15 mouse cellular contexts compared by ENCODE assay signal in the genomic region with DNA sequence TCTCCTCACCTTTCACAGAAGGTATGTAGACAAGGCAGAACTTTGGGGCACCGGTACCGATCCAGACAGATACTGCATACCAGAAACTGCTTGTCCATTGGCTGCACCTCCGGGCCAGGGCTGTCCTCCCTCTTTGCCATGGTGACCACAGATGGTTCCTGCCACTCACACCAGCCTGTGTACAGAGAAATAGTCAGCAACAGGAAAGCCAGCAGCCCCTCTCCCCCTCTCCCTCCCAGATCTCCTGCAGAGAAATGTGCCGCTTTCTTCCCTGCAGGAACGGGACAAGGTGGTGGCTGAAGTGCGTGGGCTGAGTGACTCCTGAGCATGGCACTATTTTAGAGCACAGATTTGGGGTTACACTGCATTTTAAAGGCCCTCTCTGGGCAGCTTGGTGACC. TPM values are rescaled to one million over a fixed set of nuclear protein-coding genes. Genes with fewer than 3 reads are reported as not detected.
A peak's percentile ranks its signal among the peaks of the same experiment; 100 is the strongest.
DNase-seq lines count a peak whose midpoint lies in the region; ATAC-seq and TF ChIP-seq lines count a peak whose summit lies in the region.
"Had no signal": no experiment of that assay in that cellular context is flagged by ENCODE, and none has a peak within 500 bp of the region (broad histone marks: within the 10 kb centered on the region; RNA-seq: fewer than 3 reads in every experiment).

No protein-coding gene starts in this region.

- TF ChIP-seq POLR2A in lung, adult 2 months (IDR thresholded peaks at IDR 0.05; ENCODE audit: borderline replicate concordance, extremely low read depth, low read depth, low read length): no peak

- peaks cover 37% of the 10 kb centered on the region for H3K36me3 ChIP-seq in embryonic facial prominence, embryonic 13.5 days
- H3K36me3 ChIP-seq in embryonic facial prominence, embryonic 10.5 days (replicated peaks): peaks cover 50% of the 10 kb centered on the region
- peaks cover 33% of the 10 kb centered on the region for H3K36me3 ChIP-seq in lung, embryonic 14.5 days (ENCODE audit: insufficient read depth)
- peaks cover 20% of the 10 kb centered on the region for H3K36me3 ChIP-seq in lung, embryonic 15.5 days
- peaks cover 44% of the 10 kb centered on the region for H3K36me3 ChIP-seq in limb, embryonic 10.5 days

- 0 out of 2 replicates have a peak overlapping the region, but pooled peaks have one; percentile 16 for H3K9ac ChIP-seq in embryonic facial prominence, embryonic 13.5 days
- H3K9ac ChIP-seq in lung, embryonic 14.5 days: no peak overlapping the region
- H3K9ac ChIP-seq in lung, embryonic 15.5 days: no peak overlapping the region
- H3K9ac ChIP-seq: hindbrain, embryonic 12.5 days had no signal

- no peak for ATAC-seq in embryonic facial prominence, embryonic 13.5 days (ENCODE audit: insufficient number of reproducible peaks, insufficient read depth, low FRiP score, low TSS enrichment, low read depth)
- ATAC-seq in lung, embryonic 14.5 days (ENCODE audit: insufficient read depth): peak; percentile 47; the same call in 1 of the 2 replicates
- ATAC-seq in lung, embryonic 15.5 days (ENCODE audit: borderline replicate concordance, extremely low read depth, low FRiP score, low TSS enrichment): peak; percentile 19; the same call in 1 of the 2 replicates

- H3K4me1 ChIP-seq in embryonic facial prominence, embryonic 13.5 days: peaks cover 25% of the 10 kb centered on the region
- peaks cover 8% of the 10 kb centered on the region for H3K4me1 ChIP-seq in embryonic facial prominence, embryonic 10.5 days
- H3K4me1 ChIP-seq in lung, embryonic 14.5 days (ENCODE audit: insufficient read depth): peaks cover 26% of the 10 kb centered on the region
- H3K4me1 ChIP-seq in lung, adult 2 months (ENCODE audit: control insufficient read depth, insufficient read depth, low read length): peaks cover 23% of the 10 kb centered on the region; the same call in 1 of the 2 replicates
- H3K4me1 ChIP-seq in lung, embryonic 15.5 days: peaks cover 54% of the 10 kb centered on the region
- no peaks in the 10 kb centered on the region for H3K4me1 ChIP-seq in limb, embryonic 10.5 days

- no peaks in the 10 kb centered on the region for H3K9me3 ChIP-seq in embryonic facial prominence, embryonic 13.5 days
- H3K9me3 ChIP-seq in embryonic facial prominence, embryonic 10.5 days: no peaks in the 10 kb centered on the region
- no peaks in the 10 kb centered on the region for H3K9me3 ChIP-seq in lung, embryonic 14.5 days (ENCODE audit: low read depth, low read length)
- H3K9me3 ChIP-seq in lung, embryonic 15.5 days: no peaks in the 10 kb centered on the region
- no peaks in the 10 kb centered on the region for H3K9me3 ChIP-seq in limb, embryonic 10.5 days (replicated peaks)
- H3K9me3 ChIP-seq: hindbrain, embryonic 12.5 days had no signal

- H3K4me3 ChIP-seq in embryonic facial prominence, embryonic 13.5 days: no peak overlapping the region
- H3K4me3 ChIP-seq in embryonic facial prominence, embryonic 10.5 days: no peak overlapping the region
- H3K4me3 ChIP-seq in lung, embryonic 14.5 days (ENCODE audit: low read depth, low read length): no peak overlapping the region
- no peak overlapping the region for H3K4me3 ChIP-seq in lung, adult 2 months (replicated peaks; ENCODE audit: extremely low read depth, low read depth, low read length)
- H3K4me3 ChIP-seq in lung, embryonic 15.5 days: no peak overlapping the region
- no peak overlapping the region for H3K4me3 ChIP-seq in limb, embryonic 10.5 days
- H3K4me3 ChIP-seq: gastrocnemius, adult 2 months; hindbrain, embryonic 12.5 days had no signal

- H3K4me2 ChIP-seq in embryonic facial prominence, embryonic 13.5 days: no peak overlapping the region
- H3K4me2 ChIP-seq in lung, embryonic 14.5 days: no peak overlapping the region
- no peak overlapping the region for H3K4me2 ChIP-seq in lung, embryonic 15.5 days
- H3K4me2 ChIP-seq: hindbrain, embryonic 12.5 days; midbrain, embryonic 11.5 days had no signal

- no peak for DNase-seq in embryonic facial prominence, embryonic 10.5 days (ENCODE audit: low spot score)
- peak; percentile 63 for DNase-seq in lung, embryonic 14.5 days
- no peak for DNase-seq in lung, adult 2 months
- no peak for DNase-seq in left cerebral cortex, postnatal 14 days (ENCODE audit: low spot score in 2 of 2)
- no peak for DNase-seq in limb, embryonic 10.5 days (ENCODE audit: low spot score)
- no peak for DNase-seq in spleen, postnatal 4 days (ENCODE audit: low spot score in 2 of 2)
- DNase-seq: gastrocnemius, adult 2 months; heart, adult 18-20 months; layer of hippocampus, postnatal 36 days; thymus, postnatal 36 days had no signal

- H3K27ac ChIP-seq in embryonic facial prominence, embryonic 13.5 days: no peak overlapping the region
- no peak overlapping the region for H3K27ac ChIP-seq in embryonic facial prominence, embryonic 10.5 days (replicated peaks)
- H3K27ac ChIP-seq in lung, embryonic 14.5 days (ENCODE audit: low read depth): peak overlapping the region; percentile 26; the same call in 1 of the 2 replicates
- H3K27ac ChIP-seq in lung, embryonic 15.5 days: peak overlapping the region; percentile 45
- H3K27ac ChIP-seq in limb, embryonic 10.5 days: no peak overlapping the region
- H3K27ac ChIP-seq: gastrocnemius, adult 2 months; hindbrain, embryonic 12.5 days; macrophage had no signal

- no peaks in the 10 kb centered on the region for H3K27me3 ChIP-seq in embryonic facial prominence, embryonic 13.5 days
- no peaks in the 10 kb centered on the region for H3K27me3 ChIP-seq in embryonic facial prominence, embryonic 10.5 days (replicated peaks; ENCODE audit: low read depth, poor library complexity, severe bottlenecking)
- no peaks in the 10 kb centered on the region for H3K27me3 ChIP-seq in lung, embryonic 14.5 days (ENCODE audit: insufficient read depth, low read length)
- no peaks in the 10 kb centered on the region for H3K27me3 ChIP-seq in lung, embryonic 15.5 days
- H3K27me3 ChIP-seq in limb, embryonic 10.5 days (ENCODE audit: low read depth, poor library complexity, severe bottlenecking): no peaks in the 10 kb centered on the region
- H3K27me3 ChIP-seq: hindbrain, embryonic 12.5 days had no signal

- intact Hi-C loops in left cerebral cortex, postnatal 14 days (cut with DNase I): no loop called here

- no peak for TF ChIP-seq CTCF in lung, embryonic 14.5 days (IDR thresholded peaks at IDR 0.05; ENCODE audit: low read depth)
- TF ChIP-seq CTCF in lung, adult 2 months (IDR thresholded peaks at IDR 0.05; ENCODE audit: insufficient read depth, low read length): no peak

- WGBS in embryonic facial prominence, embryonic 13.5 days: 82% methylated on average over 6 of the region's 6 CpGs
- 81% methylated on average over 6 of the region's 6 CpGs for WGBS in embryonic facial prominence, embryonic 10.5 days
- 28% methylated on average over 6 of the region's 6 CpGs for WGBS in lung, embryonic 14.5 days
- 53% methylated on average over 6 of the region's 6 CpGs for WGBS in lung, adult 2 months
- WGBS in lung, embryonic 15.5 days: 37% methylated on average over 6 of the region's 6 CpGs
- 86% methylated on average over 6 of the region's 6 CpGs for WGBS in limb, embryonic 10.5 days

RNA-seq across cellular contexts. Expression of gene Trim3, which starts 8.0 kb away (rescaled TPM):
- 41.3 and 49.1 TPM in 2 replicates for polyA plus RNA-seq in embryonic facial prominence, embryonic 13.5 days (2015; fragmentation: Nextera tagmentation; extraction: Ambion mirVana)
- polyA plus RNA-seq in embryonic facial prominence, embryonic 10.5 days (2016; fragmentation: Nextera tagmentation; extraction: Ambion mirVana): 28.8 and 34.9 TPM in 2 replicates
- 43.8 and 45.3 TPM in 2 replicates for polyA plus RNA-seq in lung, embryonic 14.5 days (2014; fragmentation: Nextera tagmentation; extraction: Ambion mirVana)
- 163 TPM in 2 replicates for polyA plus RNA-seq in lung, adult 2 months (2012; rRNA removed)
- 54.9 and 59.9 TPM in 2 replicates for polyA plus RNA-seq in lung, embryonic 15.5 days (2015; fragmentation: Nextera tagmentation; extraction: Ambion mirVana)
- total RNA-seq in left cerebral cortex, postnatal 14 days (2021): 100 to 1,000 TPM; 146 to 148 TPM
- 24.5 and 31.2 TPM in 2 replicates for polyA plus RNA-seq in limb, embryonic 10.5 days (2016; fragmentation: Nextera tagmentation; extraction: Ambion mirVana)

RNA-seq across cellular contexts. Expression of gene Timm10b, which starts 14.5 kb away (rescaled TPM):
- polyA plus RNA-seq in embryonic facial prominence, embryonic 13.5 days (2015; fragmentation: Nextera tagmentation; extraction: Ambion mirVana): 161 and 178 TPM in 2 replicates
- polyA plus RNA-seq in embryonic facial prominence, embryonic 10.5 days (2016; fragmentation: Nextera tagmentation; extraction: Ambion mirVana): 158 and 163 TPM in 2 replicates
- 200 and 201 TPM in 2 replicates for polyA plus RNA-seq in lung, embryonic 14.5 days (2014; fragmentation: Nextera tagmentation; extraction: Ambion mirVana)
- polyA plus RNA-seq in lung, adult 2 months (2012; rRNA removed): 95.7 and 110 TPM in 2 replicates
- 187 TPM in 2 replicates for polyA plus RNA-seq in lung, embryonic 15.5 days (2015; fragmentation: Nextera tagmentation; extraction: Ambion mirVana)
- total RNA-seq in left cerebral cortex, postnatal 14 days (2021): 10 to 100 TPM; 79.1 to 82.2 TPM
- polyA plus RNA-seq in limb, embryonic 10.5 days (2016; fragmentation: Nextera tagmentation; extraction: Ambion mirVana): 173 and 196 TPM in 2 replicates

RNA-seq across cellular contexts. Expression of gene Arfip2, which starts 14.8 kb away (rescaled TPM):
- 81.4 and 85.5 TPM in 2 replicates for polyA plus RNA-seq in embryonic facial prominence, embryonic 13.5 days (2015; fragmentation: Nextera tagmentation; extraction: Ambion mirVana)
- 61.2 and 64.1 TPM in 2 replicates for polyA plus RNA-seq in embryonic facial prominence, embryonic 10.5 days (2016; fragmentation: Nextera tagmentation; extraction: Ambion mirVana)
- polyA plus RNA-seq in lung, embryonic 14.5 days (2014; fragmentation: Nextera tagmentation; extraction: Ambion mirVana): 84.1 and 84.2 TPM in 2 replicates
- 63.9 and 71.2 TPM in 2 replicates for polyA plus RNA-seq in lung, adult 2 months (2012; rRNA removed)
- 77.3 and 79.1 TPM in 2 replicates for polyA plus RNA-seq in lung, embryonic 15.5 days (2015; fragmentation: Nextera tagmentation; extraction: Ambion mirVana)
- 100 to 1,000 TPM in 1 of 2 experiments, 10 to 100 TPM in 1; 96.6 to 104 TPM for total RNA-seq in left cerebral cortex, postnatal 14 days (2021)
- polyA plus RNA-seq in limb, embryonic 10.5 days (2016; fragmentation: Nextera tagmentation; extraction: Ambion mirVana): 60.0 and 67.4 TPM in 2 replicates

RNA-seq across cellular contexts. Expression of gene Gm45799, which starts 15.0 kb away (rescaled TPM):
- 32.4 and 35.2 TPM in 2 replicates for polyA plus RNA-seq in embryonic facial prominence, embryonic 13.5 days (2015; fragmentation: Nextera tagmentation; extraction: Ambion mirVana)
- polyA plus RNA-seq in embryonic facial prominence, embryonic 10.5 days (2016; fragmentation: Nextera tagmentation; extraction: Ambion mirVana): 13.5 and 22.0 TPM in 2 replicates
- 22.9 and 31.9 TPM in 2 replicates for polyA plus RNA-seq in lung, embryonic 14.5 days (2014; fragmentation: Nextera tagmentation; extraction: Ambion mirVana)
- 243 and 295 TPM in 2 replicates for polyA plus RNA-seq in lung, adult 2 months (2012; rRNA removed)
- 33.8 and 34.3 TPM in 2 replicates for polyA plus RNA-seq in lung, embryonic 15.5 days (2015; fragmentation: Nextera tagmentation; extraction: Ambion mirVana)
- total RNA-seq in left cerebral cortex, postnatal 14 days (2021): 10 to 100 TPM; 10.6 to 13.6 TPM
- 14.0 and 17.1 TPM in 2 replicates for polyA plus RNA-seq in limb, embryonic 10.5 days (2016; fragmentation: Nextera tagmentation; extraction: Ambion mirVana)

RNA-seq across cellular contexts. Expression of gene Dnhd1, which starts 25.2 kb away (rescaled TPM):
- 1.1 and 1.6 TPM in 2 replicates for polyA plus RNA-seq in embryonic facial prominence, embryonic 13.5 days (2015; fragmentation: Nextera tagmentation; extraction: Ambion mirVana)
- polyA plus RNA-seq in embryonic facial prominence, embryonic 10.5 days (2016; fragmentation: Nextera tagmentation; extraction: Ambion mirVana): 0.27 and 0.44 TPM in 2 replicates
- 0.84 and 1.0 TPM in 2 replicates for polyA plus RNA-seq in lung, embryonic 14.5 days (2014; fragmentation: Nextera tagmentation; extraction: Ambion mirVana)
- polyA plus RNA-seq in lung, adult 2 months (2012; rRNA removed): 1.8 and 2.4 TPM in 2 replicates
- polyA plus RNA-seq in lung, embryonic 15.5 days (2015; fragmentation: Nextera tagmentation; extraction: Ambion mirVana): 1.1 TPM in 2 replicates
- 1 to 10 TPM; 4.9 to 5.0 TPM for total RNA-seq in left cerebral cortex, postnatal 14 days (2021)
- 0.31 and 1.1 TPM in 2 replicates for polyA plus RNA-seq in limb, embryonic 10.5 days (2016; fragmentation: Nextera tagmentation; extraction: Ambion mirVana)

Comparison
In these comparisons a context has a peak if more than half of its experiments do, and no peak if none do; other contexts are left out.
1. H3K27ac ChIP-seq: peak in lung, embryonic 14.5 days (single experiment) and lung, embryonic 15.5 days (single experiment); none in embryonic facial prominence, embryonic 13.5 days (single experiment), embryonic facial prominence, embryonic 10.5 days (single experiment) and limb, embryonic 10.5 days (single experiment).